Mouse (Mus musculus) midbrain, embryonic 16.5 days (tissue): ENCODE results near the gene Gfpt2. TPM values are rescaled to one million over a fixed set of nuclear protein-coding genes. Genes with fewer than 3 reads are reported as not detected.

Experiments
- ATAC-seq: fragments of 200-750 bp; cut with Nextera tagmentation; 2 replicates; pipeline ENCODE4 v1.8.0; 2017; ENCODE audit warnings: moderate TSS enrichment
- H3K27ac ChIP-seq: fragments of 300-500 bp; sonication (generic); 2 replicates; pipeline ENCODE4 v1.5.1; 2014; ENCODE audit warnings: mild to moderate bottlenecking, low read length, mixed read lengths
- H3K27me3 ChIP-seq: fragments of 300-500 bp; sonication (generic); 2 replicates; pipeline ENCODE4 v1.6.1; 2014; ENCODE audit warnings: low read depth, low read length, mixed read lengths; ENCODE audit not compliant: control insufficient read depth, insufficient read depth
- H3K36me3 ChIP-seq: fragments of 300-500 bp; sonication (generic); 2 replicates; pipeline ENCODE4 v1.6.1; 2014; ENCODE audit warnings: mild to moderate bottlenecking, low read length, moderate library complexity, mixed read lengths; ENCODE audit not compliant: control insufficient read depth, insufficient read depth
- H3K4me1 ChIP-seq: fragments of 300-500 bp; sonication (generic); 2 replicates; pipeline ENCODE4 v1.6.1; 2014; ENCODE audit warnings: mild to moderate bottlenecking, low read length, mixed read lengths; ENCODE audit not compliant: control insufficient read depth, insufficient read depth
- H3K4me2 ChIP-seq: fragments of 300-500 bp; sonication (generic); 2 replicates; pipeline ENCODE4 v1.6.1; 2014; ENCODE audit warnings: mild to moderate bottlenecking, low read length, mixed read lengths
- H3K4me3 ChIP-seq: fragments of 300-500 bp; sonication (generic); 2 replicates; pipeline ENCODE4 v1.5.1; 2014; ENCODE audit warnings: low read depth, mild to moderate bottlenecking, low read length, moderate library complexity, mixed read lengths
- H3K9ac ChIP-seq: fragments of 300-500 bp; sonication (generic); 2 replicates; pipeline ENCODE4 v1.6.1; 2014; ENCODE audit warnings: low read depth, low read length, mixed read lengths
- H3K9me3 ChIP-seq: fragments of 300-500 bp; sonication (generic); replicated peaks from 2 replicates; pipeline ENCODE4 v1.6.1; 2014; ENCODE audit warnings: mild to moderate bottlenecking, low read length, mixed read lengths; ENCODE audit not compliant: control insufficient read depth, poor library complexity, severe bottlenecking
- WGBS: fragments of 180-500 bp; shearing (Covaris S2); extraction: QIAGEN DNeasy Blood & Tissue Kit; methylation state at CpG from one replicate; pipeline ENCODE4 v1.1.7; 2014; 5-methylcytosine and 5-hydroxymethylcytosine counted together
- polyA plus RNA-seq: library from polyadenylated mRNA; unstranded; fragments of >200 nt; fragmentation: Nextera tagmentation; extraction: Ambion mirVana; gene quantifications from 2 replicates; pipeline ENCODE4 v1.2.1, GENCODE M21; 2015

The Gfpt2 gene
- polyA plus RNA-seq, 1 experiment from 2014 or later: 6.6 TPM

GRCm38 (mm10) chr11:49780161-49780817 lies 13.7 kb upstream of the Gfpt2 start:
- Histone ChIP-seq H3K4me1 (no peaks in the 10 kb centered on the region), H3K4me2 (no peak overlapping the region), H3K27me3 (no peaks in the 10 kb centered on the region), H3K27ac (no peak overlapping the region), H3K36me3 (no peaks in the 10 kb centered on the region), H3K9ac (no peak overlapping the region), H3K4me3 (no peak overlapping the region), H3K9me3 (no peaks in the 10 kb centered on the region)
- WGBS: 78% methylated on average over 4 of the region's 4 CpGs
- no peak for ATAC-seq

- 70% methylated on average over 6 of the region's 6 CpGs for WGBS
- no peaks in the 10 kb centered on the region for H3K9me3 ChIP-seq
- H3K4me3 ChIP-seq: no peak overlapping the region
- no peak for ATAC-seq
- no peak overlapping the region for H3K27ac ChIP-seq
- no peak overlapping the region for H3K9ac ChIP-seq
- no peaks in the 10 kb centered on the region for H3K36me3 ChIP-seq
- no peaks in the 10 kb centered on the region for H3K4me1 ChIP-seq
- no peak overlapping the region for H3K4me2 ChIP-seq
- no peaks in the 10 kb centered on the region for H3K27me3 ChIP-seq
Observed at GRCm38 (mm10) chr11:49781833-49782399, 12.1 kb upstream of the Gfpt2 start.

GRCm38 (mm10) chr11:49793131-49793530 lies 847 bp upstream of the Gfpt2 start:
- Histone ChIP-seq H3K36me3 (no peaks in the 10 kb centered on the region), H3K27ac (no peak overlapping the region), H3K9me3 (0 out of 2 replicates have a peak, but pooled peaks cover 6% of the 10 kb centered on the region), H3K27me3 (0 out of 2 replicates have a peak, but pooled peaks cover 2% of the 10 kb centered on the region), H3K4me3 (no peak overlapping the region), H3K4me2 (no peak overlapping the region), H3K4me1 (peaks cover 6% of the 10 kb centered on the region), H3K9ac (no peak overlapping the region)
- ATAC-seq: no peak
- WGBS: 4% methylated on average over 14 of the region's 14 CpGs

- Histone ChIP-seq H3K27me3 (0 out of 2 replicates have a peak, but pooled peaks cover 2% of the 10 kb centered on the region), H3K4me3 (peak overlapping the region; percentile 62), H3K27ac (peak overlapping the region; percentile 51; the same call in 1 of the 2 replicates), H3K4me2 (peak overlapping the region; percentile 88), H3K36me3 (no peaks in the 10 kb centered on the region), H3K4me1 (peaks cover 6% of the 10 kb centered on the region), H3K9me3 (0 out of 2 replicates have a peak, but pooled peaks cover 2% of the 10 kb centered on the region), H3K9ac (peak overlapping the region; percentile 78)
- peak; percentile 34 for ATAC-seq
- WGBS: under 1% methylated on average over 45 of the region's 45 CpGs
Observed at GRCm38 (mm10) chr11:49794342-49795144, 565 bp downstream of the Gfpt2 start.

- WGBS: 87% methylated on average over 6 of the region's 6 CpGs
- H3K27me3 ChIP-seq: no peaks in the 10 kb centered on the region
- H3K36me3 ChIP-seq: no peaks in the 10 kb centered on the region
- H3K9ac ChIP-seq: no peak overlapping the region
- no peak overlapping the region for H3K27ac ChIP-seq
- H3K4me2 ChIP-seq: no peak overlapping the region
- ATAC-seq: no peak
- H3K9me3 ChIP-seq: no peaks in the 10 kb centered on the region
- H3K4me1 ChIP-seq: peaks cover 6% of the 10 kb centered on the region
- no peak overlapping the region for H3K4me3 ChIP-seq
Observed at GRCm38 (mm10) chr11:49798931-49799330, 5.0 kb downstream of the Gfpt2 start.

- H3K4me3 ChIP-seq: no peak overlapping the region
- no peak for ATAC-seq
- no peak overlapping the region for H3K27ac ChIP-seq
Observed at GRCm38 (mm10) chr11:49801516-49801915, 7.5 kb downstream of the Gfpt2 start.

GRCm38 (mm10) chr11:49803801-49804200 lies 9.8 kb downstream of the Gfpt2 start:
- 91% methylated on average over 4 of the region's 4 CpGs for WGBS
- Histone ChIP-seq H3K36me3 (no peaks in the 10 kb centered on the region; the same call in 1 of the 2 replicates), H3K9me3 (no peaks in the 10 kb centered on the region), H3K27ac (no peak overlapping the region), H3K4me3 (no peak overlapping the region), H3K4me2 (no peak overlapping the region), H3K9ac (no peak overlapping the region), H3K27me3 (no peaks in the 10 kb centered on the region), H3K4me1 (no peaks in the 10 kb centered on the region)
- no peak for ATAC-seq

More at GRCm38 (mm10) chr11:49801516-49801915, 7.5 kb downstream of the Gfpt2 start:
- no peaks in the 10 kb centered on the region for H3K4me1 ChIP-seq
- no peak overlapping the region for H3K4me2 ChIP-seq
- no peaks in the 10 kb centered on the region for H3K27me3 ChIP-seq
- no peaks in the 10 kb centered on the region for H3K36me3 ChIP-seq
- no peaks in the 10 kb centered on the region for H3K9me3 ChIP-seq
- 70% methylated on average over 4 of the region's 4 CpGs for WGBS
- no peak overlapping the region for H3K9ac ChIP-seq

GRCm38 (mm10) chr11:49806218-49806617 lies 12.2 kb downstream of the Gfpt2 start:
- Histone ChIP-seq H3K27me3 (no peaks in the 10 kb centered on the region), H3K4me2 (no peak overlapping the region), H3K9me3 (no peaks in the 10 kb centered on the region), H3K4me1 (no peaks in the 10 kb centered on the region), H3K4me3 (no peak overlapping the region), H3K9ac (no peak overlapping the region), H3K27ac (no peak overlapping the region), H3K36me3 (peaks cover 6% of the 10 kb centered on the region)
- no peak for ATAC-seq
- 22% methylated on average over 3 of the region's 3 CpGs for WGBS

GRCm38 (mm10) chr11:49808946-49809345 lies 15.0 kb downstream of the Gfpt2 start:
- peaks cover 6% of the 10 kb centered on the region for H3K36me3 ChIP-seq
- H3K4me1 ChIP-seq: no peaks in the 10 kb centered on the region
- no peaks in the 10 kb centered on the region for H3K27me3 ChIP-seq
- no peak overlapping the region for H3K4me3 ChIP-seq
- WGBS: 94% methylated on average over 9 of the region's 9 CpGs
- H3K9me3 ChIP-seq: no peaks in the 10 kb centered on the region
- ATAC-seq: no peak
- no peak overlapping the region for H3K4me2 ChIP-seq
- H3K27ac ChIP-seq: no peak overlapping the region
- no peak overlapping the region for H3K9ac ChIP-seq
